9 mouse cellular contexts compared by ENCODE assay signal in genomic region chr3:88082663-88083062, GRCm38 (mm10). TPM values are rescaled to one million over a fixed set of nuclear protein-coding genes. Genes with fewer than 3 reads are reported as not detected.
A peak's percentile ranks its signal among the peaks of the same experiment; 100 is the strongest.
DNase-seq lines count a peak whose midpoint lies in the region; ATAC-seq and TF ChIP-seq lines count a peak whose summit lies in the region.
"Had no signal": no experiment of that assay in that cellular context is flagged by ENCODE, and none has a peak within 500 bp of the region (broad histone marks: within the 10 kb centered on the region; RNA-seq: fewer than 3 reads in every experiment).

No protein-coding gene starts in this region.

- no peaks in the 10 kb centered on the region for H3K9me3 ChIP-seq in neural tube, embryonic 14.5 days (ENCODE audit: control insufficient read depth, low read length)

- no peak for TF ChIP-seq CTCF in Patski (IDR thresholded peaks at IDR 0.05)

- in situ Hi-C loops in Patski (cut with MboI; ENCODE audit: low pct_unique_long_range_greater_than_20kb), result no loop called here

- peak overlapping the region; percentile 80; the same call in 1 of the 2 replicates for H3K4me2 ChIP-seq in neural tube, embryonic 14.5 days (ENCODE audit: low read depth, low read length)

- CTCF ChIA-PET in Patski (lab: Charles Lee), result interaction anchor here (1.2 to 1.9 kb wide), 3 partner anchors 11 to 95 kb away, joined by 3 to 5 read pairs (median 3); no protein-coding TSS in a partner anchor

- no peaks in the 10 kb centered on the region for H3K36me3 ChIP-seq in neural tube, embryonic 14.5 days (ENCODE audit: control insufficient read depth, insufficient read depth, low read length)

- peaks cover 7% of the 10 kb centered on the region for H3K27me3 ChIP-seq in Patski
- H3K27me3 ChIP-seq in neural tube, embryonic 14.5 days (ENCODE audit: control insufficient read depth, insufficient read depth, low read length), result no peaks in the 10 kb centered on the region

- 23% methylated on average over 4 of the region's 4 CpGs for WGBS in neural tube, embryonic 14.5 days

- peak; percentile 78 for ATAC-seq in Patski
- peak; percentile 75 for ATAC-seq in granulocyte monocyte progenitor cell, adult 5-6 weeks (replicated peaks; ENCODE audit: poor library complexity, severe bottlenecking)
- ATAC-seq in neural tube, embryonic 14.5 days (ENCODE audit: low read depth), result no peak; the same call in 1 of the 2 replicates

- POLR2A ChIA-PET in Patski (lab: Charles Lee), result interaction anchor here (0.8 to 1.0 kb wide), 2 partner anchors 31 to 61 kb away, joined by 3 read pairs; no protein-coding TSS in a partner anchor

- DNase-seq in 416B (ENCODE audit: low read depth), result peak; percentile 75
- peak; percentile 92 for DNase-seq in Patski (ENCODE audit: low read depth, low spot score)
- DNase-seq in liver, result peak; percentile 56
- DNase-seq in right cerebral cortex, postnatal 25 days, result no peak
- DNase-seq in left cerebral cortex, adult 8-10 months (ENCODE audit: low spot score in 2 of 2), result no peak
- no peak for DNase-seq in thymus, postnatal 10 days (ENCODE audit: low spot score in 2 of 2)

- H3K4me1 ChIP-seq in neural tube, embryonic 14.5 days (ENCODE audit: control insufficient read depth, insufficient read depth, low read length), result 0 out of 2 replicates have a peak, but pooled peaks cover 5% of the 10 kb centered on the region

- peak overlapping the region; percentile 35; the same call in 1 of the 2 replicates for H3K4me3 ChIP-seq in neural tube, embryonic 14.5 days (ENCODE audit: low read depth, low read length)

- no peak overlapping the region for H3K27ac ChIP-seq in neural tube, embryonic 14.5 days (ENCODE audit: low read depth, low read length)

- H3K9ac ChIP-seq in neural tube, embryonic 14.5 days (replicated peaks; ENCODE audit: low read depth, low read length), result no peak overlapping the region

RNA-seq across cellular contexts. Expression of gene Iqgap3, which starts 0.9 kb away (rescaled TPM):
- polyA plus RNA-seq in Patski (2021), result 55.8 TPM
- total RNA-seq in granulocyte monocyte progenitor cell, adult 5-6 weeks (2014; fragmentation: Nextera tagmentation), result 5.9 and 9.9 TPM in 2 replicates
- total RNA-seq in granulocyte monocyte progenitor cell, adult 5-6 weeks (2017), result 19.5 and 19.9 TPM in 2 replicates
- 1.2 and 2.5 TPM in 2 replicates for polyA plus RNA-seq in neural tube, embryonic 14.5 days (2014; fragmentation: Nextera tagmentation; extraction: Ambion mirVana)
- 1 to 10 TPM in 1 of 4 experiments, under 1 TPM in 3; 0.28 to 1.2 (median 0.61) TPM for total RNA-seq in left cerebral cortex, adult 8-10 months (2022)

RNA-seq across cellular contexts. Expression of gene Ttc24, which starts 4.6 kb away (rescaled TPM):
- not detected for polyA plus RNA-seq in Patski (2021)
- not detected in 2 replicates for total RNA-seq in granulocyte monocyte progenitor cell, adult 5-6 weeks (2014; fragmentation: Nextera tagmentation)
- total RNA-seq in granulocyte monocyte progenitor cell, adult 5-6 weeks (2017), result not detected in 2 replicates
- polyA plus RNA-seq in neural tube, embryonic 14.5 days (2014; fragmentation: Nextera tagmentation; extraction: Ambion mirVana), result not detected in 2 replicates
- not detected for total RNA-seq in left cerebral cortex, adult 8-10 months (2022)

RNA-seq across cellular contexts. Expression of gene Naxe, which starts 24.4 kb away (rescaled TPM):
- 198 TPM for polyA plus RNA-seq in Patski (2021)
- 73.8 and 84.3 TPM in 2 replicates for total RNA-seq in granulocyte monocyte progenitor cell, adult 5-6 weeks (2014; fragmentation: Nextera tagmentation)
- total RNA-seq in granulocyte monocyte progenitor cell, adult 5-6 weeks (2017), result 34.3 and 36.1 TPM in 2 replicates
- 157 and 167 TPM in 2 replicates for polyA plus RNA-seq in neural tube, embryonic 14.5 days (2014; fragmentation: Nextera tagmentation; extraction: Ambion mirVana)
- 10 to 100 TPM; 75.8 to 85.5 (median 78.9) TPM for total RNA-seq in left cerebral cortex, adult 8-10 months (2022)

RNA-seq across cellular contexts. Expression of gene Gpatch4, which starts 39.8 kb away (rescaled TPM):
- 32.8 TPM for polyA plus RNA-seq in Patski (2021)
- total RNA-seq in granulocyte monocyte progenitor cell, adult 5-6 weeks (2014; fragmentation: Nextera tagmentation), result 45.8 and 50.5 TPM in 2 replicates
- 39.6 and 40.8 TPM in 2 replicates for total RNA-seq in granulocyte monocyte progenitor cell, adult 5-6 weeks (2017)
- polyA plus RNA-seq in neural tube, embryonic 14.5 days (2014; fragmentation: Nextera tagmentation; extraction: Ambion mirVana), result 31.2 and 36.5 TPM in 2 replicates
- 10 to 100 TPM; 16.7 to 19.5 (median 18.1) TPM for total RNA-seq in left cerebral cortex, adult 8-10 months (2022)

RNA-seq across cellular contexts. Expression of gene Hapln2, which starts 55.3 kb away (rescaled TPM):
- 0.32 TPM for polyA plus RNA-seq in Patski (2021)
- not detected in 2 replicates for total RNA-seq in granulocyte monocyte progenitor cell, adult 5-6 weeks (2014; fragmentation: Nextera tagmentation)
- not detected in 2 replicates for total RNA-seq in granulocyte monocyte progenitor cell, adult 5-6 weeks (2017)
- polyA plus RNA-seq in neural tube, embryonic 14.5 days (2014; fragmentation: Nextera tagmentation; extraction: Ambion mirVana), result 0.39 and 0.76 TPM in 2 replicates
- total RNA-seq in left cerebral cortex, adult 8-10 months (2022), result 10 to 100 TPM; 23.0 to 35.7 (median 32.1) TPM
- polyA plus RNA-seq: gonadal fat pad, adult 2 months had no signal

Comparison
In these comparisons a context has a peak if more than half of its experiments do, and no peak if none do; other contexts are left out.
1. DNase-seq: peak in 416B (single experiment), Patski (single experiment) and liver (single experiment); none in right cerebral cortex, postnatal 25 days (single experiment), left cerebral cortex, adult 8-10 months (0 of 2) and thymus, postnatal 10 days (0 of 2).